Comparison of ENCODE assay signal across 9 mouse cellular contexts in genomic region chr7:29956257-29956656, GRCm38 (mm10). TPM values are rescaled to one million over a fixed set of nuclear protein-coding genes. Genes with fewer than 3 reads are reported as not detected.
A peak's percentile ranks its signal among the peaks of the same experiment; 100 is the strongest.
DNase-seq lines count a peak whose midpoint lies in the region; ATAC-seq and TF ChIP-seq lines count a peak whose summit lies in the region.
"Had no signal": no experiment of that assay in that cellular context is flagged by ENCODE, and none has a peak within 500 bp of the region (broad histone marks: within the 10 kb centered on the region; RNA-seq: fewer than 3 reads in every experiment).

No protein-coding gene starts in this region.

- TF ChIP-seq POLR2A in thymus, adult 2 months (IDR thresholded peaks at IDR 0.05; ENCODE audit: control insufficient read depth, extremely low read depth, insufficient read depth, low read length, poor library complexity), result no peak

- no peaks in the 10 kb centered on the region for H3K9me3 ChIP-seq in kidney, embryonic 16.5 days (ENCODE audit: low read length)
- H3K9me3 ChIP-seq in kidney, embryonic 14.5 days (ENCODE audit: control insufficient read depth, low read length), result no peaks in the 10 kb centered on the region

- peak; percentile 13 to 20 for DNase-seq in heart, postnatal 10 days
- DNase-seq in lung, postnatal 25 days (ENCODE audit: low spot score), result peak; percentile 34
- DNase-seq in thymus, adult 2 months, result no peak
- DNase-seq in ovary, postnatal 36 days (ENCODE audit: low spot score), result no peak
- no peak for DNase-seq in cerebellum, adult 8-10 months
- DNase-seq: gastrocnemius, postnatal 25 days had no signal

- no peak for TF ChIP-seq CTCF in thymus, adult 2 months (IDR thresholded peaks at IDR 0.05; ENCODE audit: borderline replicate concordance, control insufficient read depth, extremely low read depth, insufficient read depth, low read length, poor library complexity)

- no peak for ATAC-seq in kidney, embryonic 16.5 days (ENCODE audit: low FRiP score, low TSS enrichment)
- no peak for ATAC-seq in kidney, embryonic 14.5 days (ENCODE audit: low FRiP score, low TSS enrichment)

- no peak overlapping the region for H3K27ac ChIP-seq in kidney, embryonic 16.5 days (ENCODE audit: low read length)
- no peak overlapping the region for H3K27ac ChIP-seq in kidney, embryonic 14.5 days (ENCODE audit: low read depth, low read length)
- 0 out of 2 replicates have a peak overlapping the region, but pooled peaks have one; percentile 18 for H3K27ac ChIP-seq in brown adipose tissue, adult 24 weeks (replicated peaks; ENCODE audit: low read depth, low read length)
- no peak overlapping the region for H3K27ac ChIP-seq in thymus, adult 2 months (ENCODE audit: control insufficient read depth, insufficient read depth, low read length)

- intact Hi-C loops in heart, postnatal 10 days (cut with DNase I), result no loop called here

- H3K36me3 ChIP-seq in kidney, embryonic 16.5 days (ENCODE audit: insufficient read depth, low read length), result no peaks in the 10 kb centered on the region
- no peaks in the 10 kb centered on the region for H3K36me3 ChIP-seq in kidney, embryonic 14.5 days (ENCODE audit: control insufficient read depth, insufficient read depth, low read length)
- H3K36me3 ChIP-seq in thymus, adult 2 months (ENCODE audit: control insufficient read depth, insufficient read depth, low read length), result no peaks in the 10 kb centered on the region

- 52% methylated on average over 10 of the region's 10 CpGs for WGBS in kidney, embryonic 16.5 days
- 58% methylated on average over 9 of the region's 10 CpGs for WGBS in kidney, embryonic 14.5 days
- WGBS in thymus, adult 2 months, result 91% methylated on average over 10 of the region's 10 CpGs

- peak overlapping the region; percentile 6; the same call in 1 of the 2 replicates for H3K4me3 ChIP-seq in kidney, embryonic 16.5 days (ENCODE audit: low read length)
- H3K4me3 ChIP-seq in kidney, embryonic 14.5 days (ENCODE audit: low read length), result no peak overlapping the region
- H3K4me3 ChIP-seq in brown adipose tissue, adult 24 weeks (ENCODE audit: insufficient read depth, low read depth, low read length), result peak overlapping the region; percentile 26; the same call in 1 of the 2 replicates
- no peak overlapping the region for H3K4me3 ChIP-seq in thymus, adult 2 months (ENCODE audit: control insufficient read depth, insufficient read depth, low read length)

- H3K9ac ChIP-seq in kidney, embryonic 16.5 days (replicated peaks; ENCODE audit: low read length), result peak overlapping the region; percentile 44
- no peak overlapping the region for H3K9ac ChIP-seq in kidney, embryonic 14.5 days (ENCODE audit: low read depth, low read length)

- peak overlapping the region; percentile 12; the same call in 1 of the 2 replicates for H3K4me2 ChIP-seq in kidney, embryonic 16.5 days (replicated peaks; ENCODE audit: low read depth, low read length)
- H3K4me2 ChIP-seq in kidney, embryonic 14.5 days (replicated peaks; ENCODE audit: low read depth, low read length), result no peak overlapping the region

- no peaks in the 10 kb centered on the region for H3K27me3 ChIP-seq in kidney, embryonic 16.5 days (ENCODE audit: insufficient read depth, low read length)
- H3K27me3 ChIP-seq in kidney, embryonic 14.5 days (ENCODE audit: control insufficient read depth, insufficient read depth, low read length), result no peaks in the 10 kb centered on the region
- H3K27me3 ChIP-seq in thymus, adult 2 months (ENCODE audit: control insufficient read depth, insufficient read depth, low read length), result no peaks in the 10 kb centered on the region

- peaks cover 8% of the 10 kb centered on the region; the same call in 1 of the 2 replicates for H3K4me1 ChIP-seq in kidney, embryonic 16.5 days (ENCODE audit: insufficient read depth, low read length)
- H3K4me1 ChIP-seq in kidney, embryonic 14.5 days (ENCODE audit: control insufficient read depth, insufficient read depth, low read length), result no peaks in the 10 kb centered on the region
- no peaks in the 10 kb centered on the region for H3K4me1 ChIP-seq in brown adipose tissue, adult 24 weeks (ENCODE audit: control insufficient read depth, insufficient read depth, insufficient read length, low read length)
- H3K4me1 ChIP-seq in thymus, adult 2 months (replicated peaks; ENCODE audit: control insufficient read depth, insufficient read depth, low read length), result no peaks in the 10 kb centered on the region

RNA-seq across cellular contexts. Expression of gene Zfp74, which starts 2.4 kb away (rescaled TPM):
- 11.4 and 14.2 TPM in 2 replicates for polyA plus RNA-seq in kidney, embryonic 16.5 days (2015; fragmentation: Nextera tagmentation; extraction: Ambion mirVana)
- polyA plus RNA-seq in kidney, embryonic 14.5 days (2014; fragmentation: Nextera tagmentation; extraction: Ambion mirVana), result 7.2 and 11.0 TPM in 2 replicates
- 5.3 and 7.3 TPM in 2 replicates for polyA plus RNA-seq in brown adipose tissue, adult 24 weeks (2012; ENCODE audit: insufficient read depth, insufficient read length, missing spikeins)
- total RNA-seq in heart, postnatal 10 days (2021), result 1 to 10 TPM; 8.3 to 8.9 TPM
- 11.8 and 12.3 TPM in 2 replicates for polyA plus RNA-seq in thymus, adult 2 months (2012; rRNA removed)

RNA-seq across cellular contexts. Expression of gene Zfp568, which starts 27.5 kb away (rescaled TPM):
- 15.8 and 16.5 TPM in 2 replicates for polyA plus RNA-seq in kidney, embryonic 16.5 days (2015; fragmentation: Nextera tagmentation; extraction: Ambion mirVana)
- 13.4 and 26.6 TPM in 2 replicates for polyA plus RNA-seq in kidney, embryonic 14.5 days (2014; fragmentation: Nextera tagmentation; extraction: Ambion mirVana)
- polyA plus RNA-seq in brown adipose tissue, adult 24 weeks (2012; ENCODE audit: insufficient read depth, insufficient read length, missing spikeins), result 2.4 and 4.0 TPM in 2 replicates
- 10 to 100 TPM; 46.7 to 53.1 TPM for total RNA-seq in heart, postnatal 10 days (2021)
- 4.4 and 4.6 TPM in 2 replicates for polyA plus RNA-seq in thymus, adult 2 months (2012; rRNA removed)

RNA-seq across cellular contexts. Expression of gene Zfp383, which starts 48.2 kb away (rescaled TPM):
- polyA plus RNA-seq in kidney, embryonic 16.5 days (2015; fragmentation: Nextera tagmentation; extraction: Ambion mirVana), result 5.3 and 5.7 TPM in 2 replicates
- polyA plus RNA-seq in kidney, embryonic 14.5 days (2014; fragmentation: Nextera tagmentation; extraction: Ambion mirVana), result 5.7 and 7.2 TPM in 2 replicates
- polyA plus RNA-seq in brown adipose tissue, adult 24 weeks (2012; ENCODE audit: insufficient read depth, insufficient read length, missing spikeins), result 1.2 and 3.0 TPM in 2 replicates
- 10 to 100 TPM in 1 of 2 experiments, 1 to 10 TPM in 1; 7.6 to 10.3 TPM for total RNA-seq in heart, postnatal 10 days (2021)
- 0.36 and 0.63 TPM in 2 replicates for polyA plus RNA-seq in thymus, adult 2 months (2012; rRNA removed)

RNA-seq across cellular contexts. Expression of gene Zfp27, which starts 49.9 kb away (rescaled TPM):
- polyA plus RNA-seq in kidney, embryonic 16.5 days (2015; fragmentation: Nextera tagmentation; extraction: Ambion mirVana), result 12.0 and 12.1 TPM in 2 replicates
- 8.7 and 13.0 TPM in 2 replicates for polyA plus RNA-seq in kidney, embryonic 14.5 days (2014; fragmentation: Nextera tagmentation; extraction: Ambion mirVana)
- 5.5 and 7.1 TPM in 2 replicates for polyA plus RNA-seq in brown adipose tissue, adult 24 weeks (2012; ENCODE audit: insufficient read depth, insufficient read length, missing spikeins)
- total RNA-seq in heart, postnatal 10 days (2021), result 10 to 100 TPM; 10.0 to 11.2 TPM
- polyA plus RNA-seq in thymus, adult 2 months (2012; rRNA removed), result 2.5 and 3.5 TPM in 2 replicates

Comparison
In these comparisons a context has a peak if more than half of its experiments do, and no peak if none do; other contexts are left out.
1. H3K4me3 ChIP-seq: peak in kidney, embryonic 16.5 days (single experiment) and brown adipose tissue, adult 24 weeks (single experiment); none in kidney, embryonic 14.5 days (single experiment) and thymus, adult 2 months (single experiment).
2. DNase-seq: peak in heart, postnatal 10 days (2 of 2) and lung, postnatal 25 days (single experiment); none in thymus, adult 2 months (single experiment), ovary, postnatal 36 days (single experiment) and cerebellum, adult 8-10 months (single experiment).